Mouse (Mus musculus) myocyte (in vitro differentiated cells): ENCODE results near the gene Abcb7.

Experiments
- CEBPB ChIP-seq: IDR thresholded peaks from 2 replicates; pipeline ENCODE4 v1.6.1; 2011; ENCODE audit warnings: mild to moderate bottlenecking, moderate library complexity; ENCODE audit not compliant: poor library complexity, insufficient read depth, severe bottlenecking
- E2F4 ChIP-seq: IDR thresholded peaks from one replicate; pipeline ENCODE4 v1.6.1; 2011; ENCODE audit warnings: mild to moderate bottlenecking, control low read depth, moderate library complexity; ENCODE audit not compliant: insufficient read depth
- MAX ChIP-seq: IDR thresholded peaks from one replicate; pipeline ENCODE4 v1.6.1; 2011; ENCODE audit warnings: low read depth, mild to moderate bottlenecking, control low read depth
- MYOD1 ChIP-seq, 3 experiments: IDR thresholded peaks; one replicate each; pipeline ENCODE4 v1.6.1; 2011; ENCODE audit warnings: control low read depth in 2 of 3, low read depth in 2 of 3, mild to moderate bottlenecking in 2 of 3, moderate library complexity in 1 of 3; ENCODE audit not compliant: insufficient read length in 2 of 3, control insufficient read depth in 1 of 3
- POLR2A ChIP-seq: IDR thresholded peaks from one replicate; pipeline ENCODE4 v1.6.1; 2011; ENCODE audit warnings: low read depth, mild to moderate bottlenecking, control low read depth, moderate library complexity; ENCODE audit not compliant: insufficient read length
- USF1 ChIP-seq: IDR thresholded peaks from one replicate; pipeline ENCODE4 v1.6.1; 2011; ENCODE audit warnings: low read depth, mild to moderate bottlenecking, control low read depth, moderate library complexity

DNA sequence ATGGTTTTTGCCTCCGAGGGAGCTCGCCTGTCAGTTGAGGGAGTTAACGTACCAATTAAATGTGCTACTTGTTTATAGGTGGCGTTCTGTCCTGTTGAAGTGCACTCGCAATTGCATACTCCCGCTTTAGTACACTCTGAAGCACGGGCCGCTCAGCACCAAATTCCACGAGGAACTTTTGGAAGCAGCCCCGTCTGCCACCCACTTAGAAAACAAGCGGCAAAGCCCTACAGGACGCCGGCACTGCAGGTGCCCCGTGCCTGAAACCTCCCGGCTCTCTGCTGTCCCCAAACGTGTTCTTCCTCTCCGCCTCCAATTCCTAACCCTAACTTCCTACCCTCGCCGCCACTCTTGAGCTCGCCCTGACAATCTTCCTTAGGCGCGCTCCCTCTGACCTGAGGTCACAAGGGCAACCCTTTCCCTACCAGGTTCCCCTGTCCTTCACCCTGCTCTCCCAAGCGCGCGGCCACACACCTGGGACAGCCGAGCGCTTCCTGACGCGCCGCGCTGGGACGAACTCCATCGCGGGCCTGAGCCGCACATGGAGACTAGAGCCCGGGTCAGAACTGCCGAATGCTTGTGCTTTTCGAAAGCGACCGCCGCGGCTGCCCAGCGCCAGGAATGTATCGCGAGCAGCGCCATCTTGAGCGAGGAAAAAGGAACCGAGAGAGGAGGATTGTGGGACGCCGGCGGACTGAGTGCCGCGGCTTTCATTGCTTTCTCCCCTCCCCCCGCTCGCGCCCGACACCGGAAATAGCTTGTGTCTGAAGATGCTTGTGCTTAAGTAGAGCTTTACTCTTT, at the start of gene Abcb7:
- TF ChIP-seq MYOD1 (IDR thresholded peaks at IDR 0.05; ENCODE audit: control insufficient read depth in 1 of 3, insufficient read length in 2 of 3, low read depth in 2 of 3) (no peak), USF1 (no peak), POLR2A (peak; percentile 41), CEBPB (no peak), E2F4 (peak; percentile 60), MAX (no peak)
